Mouse (Mus musculus) bone marrow, adult 2 months (tissue): ENCODE data around the gene Ptgdr2.

Source experiments
- CTCF ChIP-seq: fragments of 200-500 bp; IDR thresholded peaks from 2 replicates; pipeline ENCODE4 v1.5.1; 2011; ENCODE audit warnings: low read length, control low read depth; ENCODE audit not compliant: control insufficient read depth, insufficient read depth
- POLR2A ChIP-seq: fragments of 200-500 bp; IDR thresholded peaks from 2 replicates; pipeline ENCODE4 v1.6.1; 2011; ENCODE audit warnings: low read depth, mild to moderate bottlenecking, control low read depth, low read length, borderline replicate concordance; ENCODE audit not compliant: control insufficient read depth

GRCm38 (mm10) chr19:10940097-10940800 lies 3.3 kb downstream of the Ptgdr2 start:
- TF ChIP-seq CTCF: peak; percentile 80
- TF ChIP-seq POLR2A: no peak
